Mouse (Mus musculus) frontal cortex, postnatal 25 days (tissue): ENCODE data around the gene Hcfc2.

Source experiments
- DNase-seq, 2 experiments: peaks; one replicate each; pipeline ENCODE4 v3.0.0; 2022; ENCODE audit warnings: low spot score in 2 of 2

Hcfc2 gene

DNA sequence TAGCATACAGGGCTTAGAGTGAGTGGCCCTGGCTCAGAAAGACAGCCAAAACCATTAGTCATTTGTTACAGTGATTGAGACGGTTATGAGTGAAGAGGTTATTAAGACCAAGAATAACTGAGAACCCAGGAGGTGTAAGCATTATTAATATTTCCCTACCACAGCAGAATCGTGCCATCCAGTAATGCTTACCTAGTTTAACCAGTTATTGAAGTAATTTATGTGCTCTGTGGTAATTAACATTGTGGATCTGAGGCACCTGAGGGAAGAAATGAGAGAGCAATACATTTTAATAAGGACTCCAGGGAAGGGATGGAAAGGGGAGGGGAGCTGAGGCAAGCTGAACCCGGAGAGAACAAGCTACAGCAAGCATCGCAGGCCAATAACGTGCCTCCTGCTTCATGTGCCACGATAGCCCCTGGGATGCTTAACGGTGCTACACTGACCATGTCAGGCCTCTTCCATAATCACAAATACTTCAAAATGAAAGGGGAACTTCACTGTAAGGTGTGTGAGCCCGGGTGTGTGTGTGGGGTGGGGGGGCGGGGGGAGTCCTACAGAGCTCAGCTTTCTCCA lies 75.7 kb downstream of the Hcfc2 start:
- DNase-seq, result no peak

DNA sequence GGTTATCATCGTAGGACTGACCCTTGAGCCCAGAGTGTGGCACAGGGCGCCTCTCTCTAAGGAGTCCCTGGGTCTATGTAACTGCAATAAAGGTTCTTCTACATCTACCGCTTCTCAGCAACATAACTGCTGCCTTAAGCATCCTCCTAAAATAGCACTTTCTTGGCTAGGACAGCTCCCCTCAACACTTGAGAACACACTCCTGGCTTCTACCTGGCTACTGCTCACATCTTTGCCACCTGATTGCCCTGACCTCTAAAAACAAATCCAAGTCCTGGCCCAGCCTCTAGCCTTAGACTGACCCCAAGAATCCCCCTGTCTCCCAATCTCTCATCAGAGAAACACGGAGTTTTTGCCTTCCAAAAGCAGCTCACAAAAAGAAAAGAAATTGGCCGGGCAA lies 78.9 kb downstream of the Hcfc2 start:
- DNase-seq, result no peak

DNA sequence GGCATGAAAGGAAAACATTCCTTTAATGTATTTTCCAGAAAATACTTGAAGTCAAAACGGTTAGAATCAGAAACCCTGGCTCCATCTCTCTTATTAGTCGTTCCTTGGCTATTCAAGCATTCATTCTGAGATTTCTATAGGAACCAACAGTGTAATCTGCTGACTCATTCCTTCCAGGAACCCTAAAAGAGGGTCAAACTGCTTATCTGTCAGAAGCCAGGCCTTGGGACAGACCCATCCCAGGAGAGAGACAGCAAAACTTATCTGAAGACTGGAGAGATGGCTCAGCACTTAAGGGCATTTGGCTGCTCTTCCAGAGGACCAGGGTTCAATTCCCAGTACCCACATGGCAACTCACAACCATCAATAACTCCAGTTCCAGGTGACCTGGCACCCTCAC lies 81.1 kb downstream of the Hcfc2 start:
- no peak for DNase-seq

DNA sequence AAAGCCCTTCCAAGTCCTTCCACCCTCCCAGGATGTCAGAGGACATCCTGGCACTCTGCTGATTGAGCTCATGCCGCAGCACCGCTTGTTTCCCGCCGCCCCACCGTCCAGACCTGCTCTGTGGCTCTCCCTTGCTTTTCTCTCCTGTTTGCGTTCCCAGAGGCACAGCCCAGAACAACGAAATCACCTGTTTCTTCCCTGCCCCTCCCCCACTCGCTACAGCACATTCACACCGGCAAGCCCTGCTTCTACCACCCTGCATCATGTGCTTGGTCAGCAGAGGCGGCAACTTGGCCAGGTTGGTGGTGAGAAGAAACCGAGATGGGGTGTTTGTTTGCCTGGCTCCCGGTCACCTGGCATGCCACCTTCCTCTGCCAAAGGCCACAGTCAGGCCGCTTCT lies 81.9 kb downstream of the Hcfc2 start:
- no peak for DNase-seq

DNA sequence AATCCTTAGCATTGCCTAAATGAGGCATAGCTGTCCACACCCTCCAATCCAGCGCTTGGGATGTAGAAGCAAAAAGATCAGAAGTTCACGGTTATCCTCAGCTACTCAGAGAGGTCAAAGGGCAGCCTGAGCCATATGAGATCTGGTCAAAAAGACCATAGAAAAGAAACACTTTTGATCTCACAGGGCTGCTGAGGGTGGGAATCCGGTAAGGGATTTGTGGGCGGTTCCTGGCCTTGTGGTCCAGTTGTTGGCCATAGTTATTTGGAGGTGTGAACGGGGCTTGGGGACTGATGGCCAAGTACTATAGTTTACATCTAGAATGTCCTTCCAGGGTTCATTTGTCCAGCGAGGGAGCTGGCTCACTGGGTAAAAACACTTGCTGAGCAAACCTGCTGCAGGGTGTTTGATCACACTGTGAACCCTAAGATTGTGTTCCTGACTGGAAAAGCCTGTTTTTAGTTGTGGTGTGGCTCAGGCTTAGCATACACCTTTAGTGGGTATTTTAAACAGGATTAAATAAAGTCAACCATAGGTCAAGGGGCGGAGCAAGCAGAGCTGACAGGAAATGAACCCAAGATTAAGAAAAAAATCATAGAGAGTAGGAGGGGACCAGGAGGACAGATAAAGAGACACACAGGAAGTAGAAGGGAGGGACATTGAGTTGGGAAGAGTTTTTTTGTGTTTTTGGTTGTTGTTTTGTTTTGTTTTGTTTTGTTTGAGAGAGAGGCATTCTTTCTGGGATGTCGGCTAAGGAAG lies 83.0 kb downstream of the Hcfc2 start:
- DNase-seq, result no peak

DNA sequence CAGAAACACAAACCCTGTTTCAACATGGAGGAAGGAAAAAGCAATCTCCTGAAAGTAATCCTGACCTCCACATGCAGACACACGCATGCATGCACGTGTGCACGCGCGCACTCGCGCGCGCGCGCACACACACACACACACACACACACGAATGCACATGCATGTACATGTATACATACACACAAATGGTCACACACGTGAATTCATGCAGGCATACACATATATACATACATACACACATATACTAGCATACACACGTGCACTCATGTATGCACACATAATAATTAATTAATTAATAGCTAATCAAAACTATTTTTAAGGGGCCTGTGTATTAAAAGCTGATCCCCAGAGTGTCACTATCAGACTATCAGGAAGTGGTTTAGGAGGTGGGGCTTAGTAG lies 83.9 kb downstream of the Hcfc2 start:
- DNase-seq, result no peak

DNA sequence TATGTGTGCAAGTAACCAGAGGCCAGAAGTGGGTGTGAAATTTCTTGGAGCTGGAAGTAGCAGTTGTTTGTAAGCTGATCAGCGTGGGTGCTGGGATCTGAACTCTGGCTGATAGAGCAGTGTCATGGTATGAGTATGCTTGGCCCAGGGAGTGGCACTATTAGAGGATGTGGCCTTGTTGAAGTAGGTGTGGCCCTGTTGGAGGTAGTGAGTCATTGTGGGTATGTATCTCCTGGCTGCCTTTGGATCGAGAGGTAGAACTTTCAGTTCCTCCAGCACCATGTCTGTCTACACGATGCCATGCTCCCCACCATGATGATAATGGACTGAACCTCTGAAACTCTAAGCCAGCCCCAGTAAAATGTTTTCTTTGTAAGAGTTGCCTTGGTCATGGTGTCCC lies 84.4 kb downstream of the Hcfc2 start:
- DNase-seq, result no peak

DNA sequence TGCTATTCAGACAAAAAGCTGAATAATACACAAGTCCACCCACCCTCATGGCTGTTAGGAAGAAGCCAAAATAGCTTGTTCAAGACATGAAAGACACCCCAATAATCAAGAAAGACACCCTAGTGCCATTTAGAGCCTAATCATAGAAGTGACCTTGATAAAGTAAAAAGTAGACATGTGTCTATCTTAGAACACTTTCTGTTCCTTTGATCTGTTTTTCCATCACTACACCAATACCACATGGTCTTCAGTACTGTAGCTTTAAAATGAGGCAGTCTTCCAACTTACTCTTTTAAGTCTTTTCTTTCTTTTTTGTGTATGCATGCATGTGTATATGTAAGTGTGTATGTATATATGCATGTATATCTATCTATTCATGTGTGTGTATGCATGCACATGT lies 84.9 kb downstream of the Hcfc2 start:
- no peak for DNase-seq

DNA sequence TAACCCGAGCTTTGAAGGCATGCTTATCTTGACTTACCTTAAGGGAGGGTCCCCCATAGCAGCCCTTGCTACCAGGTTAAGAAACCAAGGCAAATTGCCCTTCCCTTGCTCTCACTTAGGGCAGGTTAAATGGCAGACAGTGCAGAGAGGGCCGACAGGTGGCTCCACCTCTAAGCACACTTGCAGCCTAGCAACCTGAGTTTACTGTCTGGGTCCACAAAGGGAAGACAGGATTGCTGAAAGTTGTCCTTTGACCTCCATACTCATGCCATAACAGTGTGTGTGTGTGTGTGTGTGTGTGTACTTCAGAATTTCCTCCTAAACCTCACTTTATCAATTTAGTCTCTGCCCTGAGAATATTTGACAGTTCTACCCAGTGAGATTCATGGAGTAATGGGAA lies 86.5 kb downstream of the Hcfc2 start:
- DNase-seq, result no peak

DNA sequence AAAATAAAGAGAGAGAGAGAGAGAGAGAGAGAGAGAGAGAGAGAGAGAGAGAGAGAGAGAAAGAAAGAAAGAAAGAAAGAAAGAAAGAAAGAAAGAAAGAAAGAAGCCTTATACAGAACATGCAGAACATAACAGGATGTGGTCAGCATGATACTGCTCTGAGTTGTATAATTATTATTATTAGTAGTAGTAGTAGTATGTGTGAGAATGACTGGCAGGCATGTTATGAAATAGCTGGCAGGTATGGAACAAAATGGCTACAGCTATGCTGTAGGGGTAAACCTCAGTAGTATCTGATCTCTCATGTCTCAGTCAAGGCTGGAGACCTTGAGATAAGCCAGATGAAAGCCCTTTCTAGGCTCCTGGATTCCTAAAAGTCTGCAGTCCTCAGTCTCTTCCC lies 93.2 kb downstream of the Hcfc2 start:
- no peak for DNase-seq

DNA sequence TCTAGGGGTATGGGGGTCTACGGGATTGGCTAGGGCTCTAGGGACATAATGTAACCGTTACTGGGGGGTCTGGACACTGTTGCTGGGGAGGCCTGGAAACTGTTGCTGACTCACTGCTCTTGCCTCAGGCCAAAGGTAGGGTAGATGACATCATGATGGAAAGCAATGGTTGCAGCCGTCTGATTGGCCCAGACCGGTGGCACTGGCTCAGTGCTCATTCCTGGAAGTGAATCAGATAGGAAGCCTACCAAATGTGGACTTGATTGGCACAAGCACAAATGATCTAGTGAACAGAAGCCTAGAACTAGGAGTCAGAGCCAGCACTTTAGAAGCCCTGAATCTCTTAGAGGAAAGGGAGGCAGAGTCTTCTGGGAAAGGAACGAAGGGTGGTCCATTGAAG lies 94.5 kb downstream of the Hcfc2 start:
- no peak for DNase-seq

DNA sequence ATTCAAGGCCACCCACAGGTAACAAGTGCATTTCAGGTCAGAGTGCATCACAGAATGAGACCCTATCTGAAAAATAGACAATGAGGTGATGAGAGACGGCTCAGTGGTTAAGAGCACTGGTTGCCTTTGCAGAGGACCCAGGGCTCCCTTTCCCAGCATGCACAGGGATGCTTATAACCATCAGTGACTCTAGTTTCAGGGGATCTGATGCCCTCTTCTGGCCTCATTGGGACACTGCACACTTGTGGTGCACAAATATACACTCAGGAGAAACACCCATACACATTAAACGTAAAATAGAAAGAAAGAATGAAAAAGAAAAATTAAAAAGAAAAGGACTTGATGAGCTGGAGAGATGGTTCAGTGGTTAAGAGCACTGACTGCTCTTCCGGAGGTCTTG lies 95.8 kb downstream of the Hcfc2 start:
- DNase-seq, result no peak
